Mouse (Mus musculus): ENCODE data around the gene Znhit2. TPM values are rescaled to one million over a fixed set of nuclear protein-coding genes. Genes with fewer than 3 reads are reported as not detected.

The Znhit2 gene
- 10 to 100 TPM; 11.1 to 11.2 TPM for total RNA-seq (2021)
- long read RNA-seq, experiment 1, transcript Znhit2-201 (1 exons, 1,281 nt) = major isoform, 18 of 19 reads
- long read RNA-seq, experiment 1, partial matches to known transcripts = 0 of 19 reads
- long read RNA-seq, experiment 1, other reads (novel, unspliced or antisense) = 1 of 19 reads
- long read RNA-seq, experiment 2, transcript Znhit2-201 (1 exons, 1,281 nt) = major isoform, 11 of 11 reads
- long read RNA-seq, experiment 2, partial matches to known transcripts = 0 of 11 reads
- long read RNA-seq, experiment 2, other reads (novel, unspliced or antisense) = 0 of 11 reads

DNA sequence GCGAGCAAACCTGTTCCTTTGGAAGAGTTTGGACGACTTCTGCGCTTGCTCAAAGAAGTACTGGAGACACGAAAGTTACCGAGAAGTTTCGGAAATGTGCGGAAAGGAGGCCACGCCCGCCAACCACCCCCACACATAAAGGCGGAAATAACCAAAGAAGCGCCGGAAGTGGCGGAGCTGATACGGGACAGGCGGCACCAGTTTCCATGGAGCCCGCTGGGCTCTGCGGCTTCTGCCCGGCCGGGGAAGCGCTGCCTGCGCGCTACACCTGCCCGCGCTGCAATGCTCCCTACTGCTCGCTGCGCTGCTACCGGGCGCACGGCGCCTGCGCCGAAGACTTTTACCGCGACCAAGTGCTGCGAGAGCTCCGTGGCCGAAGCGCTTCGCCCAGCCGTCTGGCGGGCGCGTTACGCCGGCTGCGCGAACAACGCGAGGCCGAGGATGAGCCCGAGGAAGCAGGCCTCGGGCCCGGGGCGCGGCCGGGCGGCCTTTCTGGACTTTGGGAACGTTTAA, at the start of gene Znhit2:
Znhit2 (plus strand) TSS at position 172 of the 513 bp plus-strand sequence.
- DNase-seq = peak; percentile 97

DNA sequence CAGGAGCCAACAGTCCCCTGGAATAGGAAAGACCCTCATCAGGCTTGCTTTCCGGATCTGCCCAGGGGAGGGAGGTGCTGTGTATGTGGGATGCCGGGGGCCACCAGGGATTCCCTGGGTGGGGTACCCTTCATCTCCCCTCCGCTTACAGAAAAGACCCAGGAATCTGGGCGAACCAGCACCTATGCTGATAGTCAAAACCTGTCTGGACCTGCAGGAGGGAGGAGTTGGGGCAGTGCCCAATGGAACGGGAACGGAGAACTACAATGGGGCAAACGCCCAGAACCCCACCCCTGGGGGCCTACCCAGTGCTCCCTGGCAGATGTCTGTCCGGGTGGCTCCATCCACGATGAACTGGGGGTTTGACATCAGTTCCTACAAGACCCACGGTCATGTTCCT, 47.3 kb upstream of the Znhit2 start:
- DNase-seq = no peak

DNA sequence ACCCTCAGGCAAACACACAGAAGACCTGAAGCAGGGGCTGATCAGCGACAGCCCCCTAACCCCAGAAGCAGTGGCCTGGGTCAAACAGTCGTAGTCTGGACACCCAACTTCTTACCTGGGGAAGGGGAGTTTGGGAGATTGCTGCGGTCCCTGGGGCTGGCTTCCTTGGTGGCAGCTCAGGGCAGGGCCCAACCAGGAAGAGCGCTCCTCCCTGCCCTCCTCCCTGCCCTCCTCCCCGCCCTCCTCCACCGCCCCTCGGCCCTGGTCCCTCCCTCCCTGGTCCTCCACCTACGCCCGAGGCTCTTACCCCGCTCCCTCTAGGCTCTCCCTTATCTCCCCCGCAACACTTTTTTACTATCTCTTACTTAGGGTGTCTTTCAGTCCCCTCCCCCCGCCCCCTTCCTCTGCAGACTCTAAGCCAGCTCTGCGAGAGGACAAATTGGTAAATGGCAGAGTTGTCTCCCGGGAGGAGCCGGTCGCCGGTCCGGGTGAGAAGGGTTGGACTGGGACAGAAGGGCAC, 45.9 kb upstream of the Znhit2 start:
- DNase-seq = peak; percentile 62 to 63

GRCm38 (mm10) chr19:6015511-6016315, 45.3 kb upstream of the Znhit2 start, which contains the start of gene Capn1:
TSS of gene Capn1 (minus strand) at chr19:6015897.
- peak; percentile 80 to 81 for DNase-seq

DNA sequence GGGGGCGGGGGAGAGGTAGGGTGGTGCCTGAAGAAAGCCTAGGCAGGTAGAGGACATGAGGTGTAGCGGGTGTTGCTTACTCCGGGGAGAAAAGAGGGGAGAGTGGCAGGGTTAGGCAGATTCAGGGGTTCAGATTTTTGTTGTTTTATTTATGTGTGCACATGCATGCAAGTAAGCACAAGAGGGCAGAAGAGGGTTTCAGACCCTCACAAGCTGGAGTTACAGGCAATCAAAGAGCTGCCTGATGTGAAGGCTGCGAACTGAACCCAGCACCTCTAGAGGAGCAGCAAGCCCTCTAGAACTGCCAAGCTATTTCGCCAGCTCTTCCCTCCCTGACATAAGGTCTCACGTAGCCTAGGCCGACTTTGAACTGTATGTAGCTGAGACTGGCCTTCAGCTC, 44.5 kb upstream of the Znhit2 start:
- DNase-seq = no peak

- DNase-seq = peak; percentile 84 to 95
Measured at GRCm38 (mm10) chr19:6018142-6019089, 42.6 kb upstream of the Znhit2 start.

DNA sequence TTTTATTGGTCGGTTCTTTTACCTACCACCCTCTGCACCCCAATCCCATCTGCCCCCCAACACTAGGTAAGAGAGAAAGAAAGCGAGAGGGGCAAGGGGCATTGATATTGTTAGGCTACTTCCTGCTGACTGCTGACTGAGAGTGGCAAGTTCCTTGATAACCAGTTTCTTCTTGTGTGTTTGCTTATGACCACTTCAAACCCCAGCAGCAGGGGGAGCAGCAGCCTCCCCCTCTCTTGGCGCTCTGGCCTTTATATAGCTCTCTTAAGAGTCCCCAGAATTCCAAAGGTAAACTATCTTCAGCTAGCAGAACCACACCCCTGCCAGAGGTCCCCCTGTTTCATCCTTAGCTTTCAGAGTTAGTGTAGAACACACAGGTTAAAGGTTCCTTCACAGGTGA, 40.7 kb upstream of the Znhit2 start:
- no peak for DNase-seq

- no peak for DNase-seq
Measured at GRCm38 (mm10) chr19:6023059-6023458, 37.9 kb upstream of the Znhit2 start.

DNA sequence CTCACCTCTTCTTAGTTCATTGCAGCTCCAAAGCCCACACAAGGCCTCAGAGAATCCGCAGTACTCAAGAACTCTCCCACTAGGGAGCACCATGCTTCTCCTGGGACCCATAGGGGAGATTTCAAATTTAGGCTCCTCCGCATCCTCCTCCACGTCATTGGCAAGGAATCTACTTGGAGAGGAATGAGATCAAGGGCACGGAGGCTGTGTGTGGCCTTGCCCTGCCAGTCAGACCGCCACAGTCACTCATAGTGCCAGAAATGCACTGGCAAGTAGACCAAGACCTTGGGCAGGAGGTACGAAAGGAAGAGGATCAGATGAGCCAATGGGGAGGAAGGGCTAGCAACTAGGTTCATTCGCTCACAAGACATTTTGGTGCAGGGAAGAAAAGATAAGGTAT, 37.1 kb upstream of the Znhit2 start:
- DNase-seq = no peak

- DNase-seq = no peak
Measured at GRCm38 (mm10) chr19:6028991-6029390, 32.0 kb upstream of the Znhit2 start.

DNA sequence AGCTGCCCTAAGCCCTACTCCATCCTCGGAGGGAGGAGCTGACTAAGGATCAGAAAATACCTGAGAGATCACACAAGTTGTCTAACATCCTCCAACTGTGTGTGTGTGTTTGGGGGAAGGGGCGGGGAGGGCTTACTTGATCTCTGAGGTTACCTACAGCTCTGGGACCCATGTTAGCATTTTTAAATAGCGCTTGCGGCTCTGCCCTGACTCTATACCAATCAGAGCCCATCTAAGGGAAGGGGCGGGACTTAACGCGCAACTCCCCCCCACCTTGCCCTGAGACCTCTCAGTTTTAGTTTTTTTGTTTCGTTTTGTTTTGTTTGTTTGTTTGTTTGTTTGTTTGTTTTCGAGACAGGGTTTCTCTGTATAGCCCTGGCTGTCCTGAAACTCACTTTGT, 31.6 kb upstream of the Znhit2 start:
- no peak for DNase-seq

DNA sequence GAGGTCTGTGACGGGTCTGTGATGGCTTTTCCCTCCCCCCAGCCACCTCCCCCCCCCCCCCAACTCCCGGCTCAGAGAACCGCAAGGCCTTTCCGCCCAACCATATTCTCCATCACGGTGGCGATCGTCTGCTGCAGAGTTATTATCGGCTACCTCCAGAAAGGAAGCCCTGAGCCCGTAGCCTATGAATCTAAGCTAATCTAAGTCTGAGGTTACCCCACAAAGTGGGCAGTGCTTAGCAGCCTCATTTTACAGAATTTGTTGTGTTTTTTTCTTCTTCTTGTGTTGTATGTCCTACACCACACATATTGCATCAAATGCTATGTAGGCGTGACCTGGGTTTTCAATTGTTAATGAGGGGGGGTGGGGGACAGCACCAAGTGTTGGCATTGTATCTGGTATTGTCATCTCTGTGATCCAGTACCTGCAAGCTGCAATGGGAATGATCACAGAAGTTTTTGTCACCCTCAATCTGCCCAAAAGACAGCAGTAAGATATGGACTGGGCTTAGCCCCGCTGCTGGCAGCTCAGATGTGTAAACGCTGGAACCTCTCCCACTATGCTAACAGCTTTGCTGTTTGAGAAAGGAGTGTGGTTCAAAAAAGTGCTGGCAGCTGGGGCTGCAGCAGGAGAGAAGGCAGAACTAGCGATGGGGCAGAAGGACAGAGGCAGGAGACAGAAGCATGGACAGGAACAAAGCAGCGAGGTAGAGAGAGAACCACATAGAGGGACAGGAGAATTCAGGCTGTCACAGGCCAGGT, 30.3 kb upstream of the Znhit2 start:
- DNase-seq = no peak

GRCm38 (mm10) chr19:6035966-6036585, 24.9 kb upstream of the Znhit2 start:
- no peak for DNase-seq

- no peak for DNase-seq
Measured at GRCm38 (mm10) chr19:6037695-6038094, 23.3 kb upstream of the Znhit2 start.

DNA sequence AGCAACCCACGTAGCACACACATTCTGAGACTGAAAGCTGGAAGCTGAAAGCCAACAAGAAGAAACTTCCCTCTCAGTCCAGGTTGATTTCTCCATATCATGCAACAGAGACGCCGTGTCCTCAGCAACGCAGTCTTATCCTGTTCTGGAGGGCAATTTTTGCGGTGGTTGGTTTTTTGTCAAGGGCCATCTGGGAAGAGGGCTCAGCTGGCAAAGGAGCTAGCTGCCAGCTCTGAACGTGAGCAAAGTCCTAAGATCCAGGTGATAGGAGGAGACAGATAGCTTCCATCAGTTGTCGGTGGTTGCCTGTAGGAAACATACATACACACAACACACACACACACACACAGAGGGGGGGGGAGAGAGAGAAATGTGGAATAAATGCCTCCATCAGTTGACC, 22.7 kb upstream of the Znhit2 start:
- DNase-seq = no peak

GRCm38 (mm10) chr19:6040002-6040401, 21.0 kb upstream of the Znhit2 start:
- DNase-seq = no peak

DNA sequence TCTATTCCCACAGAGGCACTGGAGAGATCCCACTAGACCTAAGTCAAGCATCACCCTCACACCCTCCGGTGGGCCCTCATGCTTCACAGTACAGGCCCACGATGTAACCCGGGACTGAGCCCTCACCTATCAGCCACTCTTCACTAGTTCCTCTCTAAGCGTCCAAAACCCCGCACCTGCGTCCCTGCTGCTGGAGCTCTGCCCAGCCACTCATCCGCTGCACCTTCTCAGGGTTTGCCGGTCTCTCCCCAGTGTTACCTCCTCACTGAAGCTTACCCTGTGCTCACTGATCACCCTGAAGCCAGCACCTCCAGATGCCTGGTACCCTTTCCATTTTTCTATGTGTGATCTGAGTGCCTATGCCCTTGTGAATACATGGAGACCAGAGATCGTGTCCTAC, 18.7 kb upstream of the Znhit2 start:
- no peak for DNase-seq

- peak in 1 of 2 experiments; percentile 11 for DNase-seq
Measured at GRCm38 (mm10) chr19:6044102-6044501, 16.9 kb upstream of the Znhit2 start.

GRCm38 (mm10) chr19:6045366-6046293, 15.4 kb upstream of the Znhit2 start:
- no peak for DNase-seq

Measured in heart, adult 18-20 months (tissue).